ENCODE assay signal across 8 mouse cellular contexts in the genomic region with DNA sequence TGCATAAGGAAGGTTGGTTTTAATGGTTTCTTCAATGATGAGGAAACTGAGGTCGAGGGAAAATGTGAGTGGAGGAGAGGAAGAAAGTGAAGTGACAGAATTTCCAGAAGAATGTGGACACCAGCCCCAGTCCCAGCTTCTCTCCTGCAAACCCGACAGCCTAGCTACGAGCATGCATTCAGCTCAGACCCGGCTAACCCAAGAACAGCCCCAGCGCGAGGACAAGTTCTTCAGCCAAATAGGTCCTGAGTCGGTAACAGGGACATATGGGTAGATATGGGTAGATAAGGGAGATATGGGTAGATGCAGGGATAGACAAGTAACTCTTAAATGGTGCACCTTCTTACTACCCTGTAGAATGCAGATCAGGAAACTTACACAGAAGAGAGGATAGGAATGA. TPM values are rescaled to one million over a fixed set of nuclear protein-coding genes. Genes with fewer than 3 reads are reported as not detected.
DNase-seq lines count a peak whose midpoint lies in the region; ATAC-seq and TF ChIP-seq lines count a peak whose summit lies in the region.

No protein-coding gene starts in this region.

- no peaks in the 10 kb centered on the region for H3K27me3 ChIP-seq in kidney, adult 2 months (replicated peaks; ENCODE audit: control insufficient read depth, insufficient read depth, low read length)
- no peaks in the 10 kb centered on the region for H3K27me3 ChIP-seq in intestine, embryonic 16.5 days (replicated peaks; ENCODE audit: control insufficient read depth, insufficient read depth, low read length)
- H3K27me3 ChIP-seq in myocyte (ENCODE audit: control insufficient read depth, insufficient read depth, insufficient read length): no peaks in the 10 kb centered on the region

- H3K9me3 ChIP-seq in intestine, embryonic 16.5 days (ENCODE audit: control insufficient read depth, low read length): no peaks in the 10 kb centered on the region

- WGBS in kidney, adult 2 months: 53% methylated on average over 7 of the region's 7 CpGs
- 69% methylated on average over 7 of the region's 7 CpGs for WGBS in intestine, embryonic 16.5 days

- peak overlapping the region; percentile 66; the same call in 1 of the 2 replicates for H3K4me3 ChIP-seq in kidney, adult 2 months (ENCODE audit: insufficient read depth, low read depth, low read length)
- peak overlapping the region; percentile 87 for H3K4me3 ChIP-seq in embryonic fibroblast, embryonic 13.5 days (ENCODE audit: insufficient read depth, low read length)
- peak overlapping the region; percentile 70 for H3K4me3 ChIP-seq in intestine, embryonic 16.5 days (ENCODE audit: low read length)
- peak overlapping the region; percentile 62 for H3K4me3 ChIP-seq in myocyte

- no peak overlapping the region for H3K27ac ChIP-seq in kidney, adult 2 months (ENCODE audit: insufficient read depth, low read depth, low read length)
- H3K27ac ChIP-seq in embryonic fibroblast, embryonic 13.5 days (ENCODE audit: insufficient read depth, low read length): peak overlapping the region; percentile 76; the same call in 1 of the 2 replicates
- no peak overlapping the region for H3K27ac ChIP-seq in intestine, embryonic 16.5 days (ENCODE audit: low read length)

- TF ChIP-seq POLR2A in kidney, adult 2 months (IDR thresholded peaks at IDR 0.05; ENCODE audit: low read depth, low read length): no peak
- no peak for TF ChIP-seq POLR2A in embryonic fibroblast, embryonic 13.5 days (IDR thresholded peaks at IDR 0.05; ENCODE audit: low read depth, low read length)
- TF ChIP-seq POLR2A in myocyte (IDR thresholded peaks at IDR 0.05; ENCODE audit: insufficient read length, low read depth): no peak

- no peak for DNase-seq in kidney, adult 2 months
- no peak for DNase-seq in kidney, adult 18-20 months
- DNase-seq in cerebellum, postnatal 25 days: no peak
- DNase-seq in layer of hippocampus, postnatal 10 days (ENCODE audit: low spot score in 2 of 2): no peak

- peaks cover 37% of the 10 kb centered on the region for H3K79me2 ChIP-seq in myocyte (ENCODE audit: control insufficient read depth, insufficient read depth)

- no peak for ATAC-seq in intestine, embryonic 16.5 days
- no peak for ATAC-seq in megakaryocyte-erythroid progenitor cell, adult 5-6 weeks (replicated peaks; ENCODE audit: low FRiP score, low TSS enrichment, poor library complexity, severe bottlenecking)

- peaks cover 16% of the 10 kb centered on the region for H3K4me1 ChIP-seq in kidney, adult 2 months (ENCODE audit: control insufficient read depth, insufficient read depth, low read length)
- peaks cover 27% of the 10 kb centered on the region for H3K4me1 ChIP-seq in embryonic fibroblast, embryonic 13.5 days (ENCODE audit: control insufficient read depth, insufficient read depth, low read length)
- peaks cover 48% of the 10 kb centered on the region for H3K4me1 ChIP-seq in intestine, embryonic 16.5 days (ENCODE audit: control insufficient read depth, insufficient read depth, low read length)

- peak overlapping the region; percentile 35 for H3K9ac ChIP-seq in intestine, embryonic 16.5 days (ENCODE audit: low read depth, low read length)

- no peaks in the 10 kb centered on the region for H3K36me3 ChIP-seq in kidney, adult 2 months (ENCODE audit: control insufficient read depth, insufficient read depth, low read length)
- no peaks in the 10 kb centered on the region for H3K36me3 ChIP-seq in intestine, embryonic 16.5 days (ENCODE audit: control insufficient read depth, insufficient read depth, low read length)
- no peaks in the 10 kb centered on the region for H3K36me3 ChIP-seq in myocyte (ENCODE audit: control insufficient read depth, insufficient read depth)

- no peak for TF ChIP-seq CTCF in kidney, adult 2 months (conservative IDR thresholded peaks at IDR 0.05; ENCODE audit: insufficient read depth, insufficient read length, low read depth, low read length)
- TF ChIP-seq CTCF in embryonic fibroblast, embryonic 13.5 days (IDR thresholded peaks at IDR 0.05; ENCODE audit: borderline replicate concordance, insufficient read depth, low read length): no peak

- H3ac ChIP-seq in myocyte (ENCODE audit: control insufficient read depth, insufficient read length): no peak overlapping the region

- H3K4me2 ChIP-seq in intestine, embryonic 16.5 days (ENCODE audit: low read depth, low read length): peak overlapping the region; percentile 76
- peak overlapping the region; percentile 95 for H3K4me2 ChIP-seq in myocyte (ENCODE audit: low read depth)

TF ChIP-seq in myocyte, 11 proteins besides CTCF, POLR2A, EP300 and RAD21:
- no peak for TF ChIP-seq TCF12 (IDR thresholded peaks at IDR 0.05; ENCODE audit: insufficient read depth, poor library complexity, severe bottlenecking)
- TF ChIP-seq E2F4 (IDR thresholded peaks at IDR 0.05; ENCODE audit: insufficient read depth): no peak
- no peak for TF ChIP-seq CEBPB (IDR thresholded peaks at IDR 0.05; ENCODE audit: insufficient read depth, poor library complexity, severe bottlenecking)
- TF ChIP-seq MAX (IDR thresholded peaks at IDR 0.05; ENCODE audit: low read depth): no peak
- TF ChIP-seq POLR2AphosphoS2 (IDR thresholded peaks at IDR 0.05; ENCODE audit: insufficient read length, low read depth): no peak
- TF ChIP-seq MYOG (IDR thresholded peaks at IDR 0.05; ENCODE audit: control insufficient read depth in 1 of 3, insufficient read depth in 1 of 3, insufficient read length in 2 of 3, low read depth in 2 of 3): no peak
- TF ChIP-seq MYOD1 (IDR thresholded peaks at IDR 0.05; ENCODE audit: control insufficient read depth in 1 of 3, insufficient read length in 2 of 3, low read depth in 2 of 3): no peak
- no peak for TF ChIP-seq REST (IDR thresholded peaks at IDR 0.05; ENCODE audit: insufficient read depth, insufficient read length)
- TF ChIP-seq USF1 (IDR thresholded peaks at IDR 0.05; ENCODE audit: low read depth): no peak
- no peak for TF ChIP-seq TCF3 (IDR thresholded peaks at IDR 0.05; ENCODE audit: insufficient read length, low read depth)
- no peak for TF ChIP-seq SRF (IDR thresholded peaks at IDR 0.05; ENCODE audit: control insufficient read depth, insufficient read length, low read depth)

RNA-seq across cellular contexts. Expression of gene Tram2, which starts 1.4 kb away (rescaled TPM):
- 4.2 and 4.9 TPM in 2 replicates for polyA plus RNA-seq in kidney, adult 2 months (2012; rRNA removed)
- 47.9 and 57.1 TPM in 2 replicates for polyA plus RNA-seq in embryonic fibroblast, embryonic 13.5 days (2011; ENCODE audit: insufficient read length, low read depth, missing spikeins)
- polyA plus RNA-seq in intestine, embryonic 16.5 days (2015; fragmentation: Nextera tagmentation; extraction: Ambion mirVana): 5.3 and 6.3 TPM in 2 replicates
- polyA plus RNA-seq in myocyte (2012; fragmentation: generic; extraction: Trizol): 4.2 TPM
- total RNA-seq in megakaryocyte-erythroid progenitor cell, adult 5-6 weeks (2014; fragmentation: Nextera tagmentation): 1.8 and 2.9 TPM in 2 replicates
- 0.19 and 1.1 TPM in 2 replicates for total RNA-seq in megakaryocyte-erythroid progenitor cell, adult 5-6 weeks (2017)
- total RNA-seq in layer of hippocampus, postnatal 10 days (2021): 1 to 10 TPM; 2.4 to 2.8 TPM
